Mouse (Mus musculus): ENCODE results near the gene Cfl2.
A peak's percentile ranks its signal among the peaks of the same experiment; 100 is the strongest.
"Not testable (repeated sequence)": the region's sequence is repeated elsewhere in the genome, so short reads cannot be mapped to it uniquely, and the experiment has no call there.

Gene Cfl2

GRCm38 (mm10) chr12:54862606-54863535 is at the start of gene Cfl2:
Gene Cfl2 (minus strand): TSS chr12:54862877.
- DNase-seq (ENCODE audit: low read depth, low spot score) = peak; percentile 66

GRCm38 (mm10) chr12:54910387-54910786 is 47.7 kb upstream of the Cfl2 start:
- no peak for DNase-seq (ENCODE audit: low read depth, low spot score)

DNA sequence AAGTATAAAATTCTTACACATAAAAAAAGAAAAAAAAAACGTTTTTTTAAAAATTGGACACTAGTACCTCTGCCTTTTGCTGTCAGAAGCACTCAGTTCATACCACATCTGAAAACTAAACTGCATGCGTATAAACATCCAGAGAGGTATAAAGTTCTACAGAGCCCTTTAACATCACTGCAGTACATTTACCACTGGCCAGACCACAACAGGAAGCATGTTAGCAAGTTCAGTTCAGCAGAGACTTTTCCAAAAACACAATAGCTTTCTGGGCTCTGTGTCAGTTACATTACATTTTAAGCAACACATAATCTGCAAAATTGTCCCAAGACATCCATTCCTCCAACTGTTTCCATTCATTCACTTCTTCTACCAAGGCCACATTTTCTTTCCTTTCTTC is 29.9 kb upstream of the Cfl2 start:
- not testable (repeated sequence) for DNase-seq (ENCODE audit: low read depth, low spot score)

- DNase-seq (ENCODE audit: low read depth, low spot score) = no peak
These were observed 27.7 kb upstream of the Cfl2 start for GRCm38 (mm10) chr12:54890426-54890825.

DNA sequence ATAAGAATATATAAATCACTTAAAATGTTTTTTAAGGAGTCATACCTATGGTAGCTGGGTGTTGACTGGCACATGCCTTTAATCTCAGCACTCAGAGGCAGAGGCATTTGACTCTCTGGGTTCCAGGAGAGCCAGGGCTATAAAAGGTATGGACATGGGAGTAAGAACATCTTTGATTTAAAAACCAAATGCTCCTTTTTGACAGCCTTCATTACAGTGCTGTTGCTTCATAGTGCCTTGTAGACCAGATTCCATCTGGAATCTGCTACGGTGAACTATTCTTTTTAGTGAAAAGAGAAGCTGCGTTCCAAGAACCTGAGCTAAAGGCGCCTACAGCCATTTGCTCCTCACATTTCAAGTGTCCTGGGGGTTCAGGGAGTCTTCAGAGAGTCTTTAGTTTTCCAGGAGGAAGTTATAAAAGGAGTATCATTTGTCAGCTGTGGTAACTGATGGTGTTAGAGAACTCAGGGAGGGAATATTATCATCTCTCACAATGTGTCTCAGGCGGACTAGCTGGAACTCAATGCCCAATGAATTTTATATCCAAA is 25.0 kb upstream of the Cfl2 start:
- DNase-seq (ENCODE audit: low read depth, low spot score) = peak; percentile 7

DNA sequence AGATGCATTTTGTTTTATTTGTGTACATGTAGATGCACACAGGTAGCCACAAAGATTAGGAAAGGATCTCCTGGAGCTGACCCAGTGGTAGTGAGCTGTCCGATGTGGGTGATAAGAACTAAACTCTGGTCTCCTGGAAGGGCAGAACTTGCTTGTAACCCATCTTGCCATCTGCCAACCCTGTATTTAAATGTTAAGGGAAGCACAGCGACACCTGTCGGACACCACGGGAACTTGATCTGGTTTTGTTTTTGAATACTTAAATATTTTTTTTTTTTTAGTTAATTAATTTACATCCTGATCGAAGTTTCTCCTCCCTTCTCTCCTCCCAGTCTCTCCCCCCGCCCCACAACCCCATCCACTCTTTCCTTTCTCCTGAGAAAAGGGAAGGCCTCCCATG is 17.0 kb upstream of the Cfl2 start:
- DNase-seq (ENCODE audit: low read depth, low spot score) = peak; percentile 53

GRCm38 (mm10) chr12:54879211-54879610 is 16.5 kb upstream of the Cfl2 start:
- no peak for DNase-seq (ENCODE audit: low read depth, low spot score)

- DNase-seq (ENCODE audit: low read depth, low spot score) = no peak
These were observed 15.2 kb upstream of the Cfl2 start for GRCm38 (mm10) chr12:54877875-54878274.

DNA sequence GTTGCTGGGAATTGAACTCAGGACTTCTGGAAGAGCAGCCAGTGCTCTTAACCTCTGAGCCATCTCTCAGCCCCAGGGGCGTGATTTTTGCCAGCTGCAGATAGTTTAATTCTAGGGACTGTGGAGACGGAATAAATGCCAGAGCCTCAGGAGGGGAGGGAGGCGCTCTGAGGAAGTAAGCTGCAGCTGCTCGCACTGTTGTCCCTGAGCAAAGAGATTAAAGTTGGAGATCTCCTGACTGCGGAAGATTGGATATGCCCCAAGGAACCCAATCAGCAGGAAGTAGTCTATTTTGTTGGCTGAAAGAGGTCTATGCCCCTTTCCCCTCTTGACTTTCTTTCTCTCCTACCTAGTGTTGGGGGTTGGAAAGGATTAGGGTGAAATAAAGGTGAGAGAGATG is 14.2 kb upstream of the Cfl2 start:
- DNase-seq (ENCODE audit: low read depth, low spot score) = no peak

GRCm38 (mm10) chr12:54874711-54875110 is 12.0 kb upstream of the Cfl2 start:
- DNase-seq (ENCODE audit: low read depth, low spot score) = peak; percentile 19

DNA sequence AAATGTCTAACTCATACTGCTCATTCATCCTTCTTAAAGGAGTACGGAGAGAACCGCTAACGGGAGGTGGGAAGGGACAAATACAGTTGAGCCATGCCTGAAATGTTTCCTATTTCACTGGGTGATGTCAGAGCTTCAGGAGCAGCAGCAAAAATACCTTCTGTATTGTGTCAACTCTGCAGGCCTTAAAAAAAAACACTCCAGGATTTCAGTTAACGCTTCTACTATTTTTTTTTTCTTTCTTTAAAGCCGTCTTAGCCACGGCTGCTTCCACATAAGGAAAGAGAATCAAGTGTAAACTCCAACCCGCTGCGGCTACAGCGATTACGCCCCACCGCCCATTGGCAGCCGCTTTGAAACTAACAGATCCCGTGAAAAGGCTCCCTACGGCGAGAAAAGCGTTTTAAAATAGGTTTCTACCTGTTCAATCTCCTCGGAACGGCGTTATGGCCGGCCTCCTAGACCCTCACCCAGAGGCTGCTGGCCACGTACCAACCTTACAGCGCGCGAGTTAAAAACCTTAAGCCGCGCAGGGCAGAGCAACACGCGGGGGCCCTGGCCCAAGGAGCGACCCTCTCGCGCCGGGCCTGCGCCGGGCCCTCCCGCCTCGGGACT is 579 bp downstream of the Cfl2 start:
- DNase-seq (ENCODE audit: low read depth, low spot score) = peak; percentile 52

DNA sequence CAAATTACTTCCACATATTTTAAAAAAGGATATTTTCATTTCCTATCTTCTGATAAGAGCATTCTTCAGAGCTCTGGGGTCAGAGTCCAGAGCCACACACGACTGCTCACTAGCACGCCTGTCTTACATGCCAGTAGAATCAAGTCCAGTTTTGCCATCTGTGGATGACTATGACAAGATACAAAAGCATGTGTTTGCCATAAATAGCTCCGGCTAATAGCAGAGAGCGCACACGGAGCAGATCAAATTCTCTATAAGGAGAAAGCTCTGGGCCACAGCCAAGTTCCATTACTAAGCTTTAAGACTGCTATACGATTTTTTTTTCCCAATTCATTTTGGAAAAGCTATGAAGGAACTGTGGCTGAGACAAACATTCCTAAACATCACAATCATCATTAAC is 3.1 kb downstream of the Cfl2 start:
- no peak for DNase-seq (ENCODE audit: low read depth, low spot score)

- DNase-seq (ENCODE audit: low read depth, low spot score) = no peak
These were observed 12.1 kb downstream of the Cfl2 start for GRCm38 (mm10) chr12:54850551-54850950.

DNA sequence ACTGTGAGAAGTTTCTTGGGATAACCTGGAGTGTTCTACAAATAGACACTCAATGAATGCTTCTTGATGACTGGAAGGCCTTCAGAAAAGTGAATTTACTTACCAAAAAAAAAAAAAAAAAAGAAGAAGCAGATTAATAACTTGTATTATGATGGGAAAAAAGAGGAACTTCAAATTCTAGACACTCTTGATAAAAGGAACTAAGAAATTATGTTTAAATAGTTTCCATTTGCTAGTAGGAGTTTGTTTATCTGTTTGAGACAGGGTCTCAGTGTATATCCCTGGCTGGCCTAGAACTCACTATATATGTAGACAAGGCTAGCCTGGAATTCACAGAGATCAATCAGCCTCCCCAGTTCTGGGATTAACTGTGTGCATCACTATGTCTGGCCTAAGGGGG is 18.3 kb downstream of the Cfl2 start:
- no peak for DNase-seq (ENCODE audit: low read depth, low spot score)

- DNase-seq (ENCODE audit: low read depth, low spot score) = no peak
These were observed 21.1 kb downstream of the Cfl2 start for GRCm38 (mm10) chr12:54841576-54841975.

- no peak for DNase-seq (ENCODE audit: low read depth, low spot score)
These were observed 22.9 kb downstream of the Cfl2 start for GRCm38 (mm10) chr12:54839815-54840214.

DNA sequence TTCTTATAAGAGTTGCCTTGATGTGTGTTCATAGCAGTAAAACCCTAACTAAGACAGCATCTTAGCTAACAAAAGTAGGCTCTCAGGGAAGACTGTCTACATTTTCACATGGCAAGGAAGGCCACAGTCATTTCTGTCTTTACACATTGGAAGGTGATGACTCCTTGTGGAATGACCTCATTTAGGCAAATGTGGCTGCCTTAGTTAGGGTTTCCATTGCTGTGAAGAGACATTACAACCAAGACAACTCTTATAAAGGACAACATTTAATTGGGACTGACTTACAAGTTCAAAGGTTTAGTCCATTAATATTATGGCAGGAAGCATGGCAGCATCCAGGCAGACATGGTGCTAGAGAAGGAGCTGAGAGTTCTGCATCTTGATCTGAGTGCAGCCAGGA is 23.7 kb downstream of the Cfl2 start:
- no peak for DNase-seq (ENCODE audit: low read depth, low spot score)

- no peak for DNase-seq (ENCODE audit: low read depth, low spot score)
These were observed 26.8 kb downstream of the Cfl2 start for GRCm38 (mm10) chr12:54835608-54836570.

GRCm38 (mm10) chr12:54834925-54835447 is 27.7 kb downstream of the Cfl2 start:
- DNase-seq (ENCODE audit: low read depth, low spot score) = peak; percentile 86

DNA sequence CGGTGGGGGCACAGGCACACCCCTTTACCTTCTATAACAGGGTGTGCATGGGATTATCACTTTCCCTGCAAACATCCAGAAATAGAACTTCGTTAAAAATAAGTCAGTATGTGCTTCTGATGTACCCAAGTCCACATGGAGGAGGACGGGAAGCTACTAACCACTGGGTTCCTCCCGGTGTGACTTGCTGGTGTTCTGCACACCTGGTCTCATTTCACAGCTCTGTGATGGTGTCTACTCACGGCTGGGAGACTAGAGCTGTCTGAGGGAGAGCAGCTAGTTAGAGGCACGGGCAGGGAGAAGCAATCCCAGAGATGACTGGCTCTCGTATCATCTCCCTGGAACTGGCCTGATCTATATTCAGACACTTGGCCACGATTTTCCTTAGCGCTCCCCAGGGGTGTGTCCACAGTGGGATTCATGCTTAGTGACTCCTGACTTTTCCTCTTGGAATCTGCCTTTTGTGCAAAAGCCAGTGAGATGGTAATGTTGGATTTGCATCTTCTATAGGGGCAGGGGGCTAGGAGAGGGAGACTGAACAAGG is 28.7 kb downstream of the Cfl2 start:
- no peak for DNase-seq (ENCODE audit: low read depth, low spot score)

DNA sequence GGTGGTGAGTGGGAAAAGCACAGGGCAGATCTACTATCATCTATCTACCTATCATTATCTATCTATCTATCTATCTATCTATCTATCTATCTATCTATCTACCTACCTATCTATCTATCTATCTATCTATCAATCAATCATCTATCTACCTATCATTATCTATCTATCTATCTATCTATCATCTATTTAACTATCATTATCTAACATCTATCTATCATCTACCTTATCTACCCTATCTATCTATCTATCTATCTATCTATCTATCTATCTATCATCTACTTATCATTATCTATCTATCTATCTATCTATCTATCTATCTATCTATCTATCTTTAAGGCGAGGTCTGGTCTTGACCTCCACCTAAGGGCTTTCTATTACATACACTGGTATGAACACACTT is 30.8 kb downstream of the Cfl2 start:
- DNase-seq (ENCODE audit: low read depth, low spot score) = not testable (repeated sequence)
